Mouse (Mus musculus): ENCODE measurements around the gene Pclo. TPM values are rescaled to one million over a fixed set of nuclear protein-coding genes. Genes with fewer than 3 reads are reported as not detected.

The Pclo gene
- polyA plus RNA-seq, 1 experiment from 2014 or later, result 10.1 TPM

DNA sequence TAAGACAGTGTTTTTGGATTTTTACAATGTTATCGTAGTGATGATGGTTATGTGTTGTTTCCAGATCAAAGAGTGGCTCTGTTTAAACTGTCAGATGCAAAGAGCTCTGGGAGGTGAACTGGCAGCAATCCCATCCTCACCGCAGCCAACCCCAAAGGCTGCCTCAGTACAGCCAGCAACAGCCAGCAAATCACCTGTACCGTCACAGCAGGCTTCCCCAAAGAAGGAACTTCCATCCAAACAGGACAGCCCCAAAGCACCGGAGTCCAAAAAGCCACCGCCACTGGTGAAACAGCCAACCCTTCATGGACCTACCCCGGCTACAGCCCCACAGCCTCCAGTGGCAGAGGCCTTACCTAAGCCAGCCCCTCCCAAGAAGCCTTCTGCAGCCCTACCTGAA is 24.6 kb downstream of the Pclo start:
- no peak for ATAC-seq
- no peak overlapping the region for H3K9ac ChIP-seq (replicated peaks; ENCODE audit: low read depth, low read length)
- no peaks in the 10 kb centered on the region for H3K4me1 ChIP-seq (replicated peaks; ENCODE audit: control insufficient read depth, insufficient read depth, low read length)
- H3K4me3 ChIP-seq (replicated peaks; ENCODE audit: low read length), result no peak overlapping the region
- H3K27me3 ChIP-seq (replicated peaks; ENCODE audit: control insufficient read depth, insufficient read depth, low read length), result no peaks in the 10 kb centered on the region
- H3K9me3 ChIP-seq (ENCODE audit: control insufficient read depth, low read length), result no peaks in the 10 kb centered on the region
- 75% methylated on average over 6 of the region's 6 CpGs for WGBS
- no peak overlapping the region for H3K4me2 ChIP-seq (ENCODE audit: low read length)
- no peak overlapping the region for H3K27ac ChIP-seq (ENCODE audit: low read length)
- 0 out of 2 replicates have a peak, but pooled peaks cover 2% of the 10 kb centered on the region for H3K36me3 ChIP-seq (ENCODE audit: control insufficient read depth, insufficient read depth)

DNA sequence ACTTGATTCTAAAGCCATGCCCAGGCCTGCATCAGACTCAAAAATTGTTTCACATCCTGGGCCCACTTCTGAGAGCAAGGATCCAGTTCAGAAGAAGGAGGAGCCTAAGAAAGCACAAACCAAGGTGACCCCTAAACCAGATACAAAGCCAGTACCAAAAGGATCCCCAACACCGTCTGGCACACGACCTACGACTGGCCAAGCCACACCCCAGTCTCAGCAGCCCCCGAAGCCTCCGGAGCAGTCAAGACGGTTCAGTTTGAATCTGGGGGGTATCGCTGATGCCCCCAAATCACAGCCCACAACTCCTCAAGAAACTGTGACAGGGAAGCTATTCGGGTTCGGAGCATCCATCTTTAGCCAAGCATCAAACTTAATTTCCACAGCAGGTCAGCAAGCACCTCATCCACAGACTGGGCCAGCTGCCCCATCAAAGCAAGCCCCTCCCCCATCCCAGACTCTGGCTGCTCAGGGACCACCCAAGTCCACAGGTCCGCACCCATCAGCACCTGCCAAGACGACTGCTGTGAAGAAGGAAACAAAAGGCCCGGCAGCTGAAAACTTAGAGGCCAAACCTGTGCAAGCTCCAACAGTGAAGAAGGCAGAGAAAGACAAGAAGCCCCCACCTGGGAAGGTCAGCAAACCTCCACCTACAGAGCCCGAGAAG is 25.4 kb downstream of the Pclo start:
- Histone ChIP-seq H3K9me3 (ENCODE audit: control insufficient read depth, low read length) (no peaks in the 10 kb centered on the region), H3K27ac (ENCODE audit: low read length) (no peak overlapping the region), H3K4me2 (ENCODE audit: low read length) (no peak overlapping the region), H3K4me3 (replicated peaks; ENCODE audit: low read length) (no peak overlapping the region), H3K27me3 (replicated peaks; ENCODE audit: control insufficient read depth, insufficient read depth, low read length) (no peaks in the 10 kb centered on the region), H3K4me1 (replicated peaks; ENCODE audit: control insufficient read depth, insufficient read depth, low read length) (no peaks in the 10 kb centered on the region), H3K9ac (replicated peaks; ENCODE audit: low read depth, low read length) (no peak overlapping the region), H3K36me3 (ENCODE audit: control insufficient read depth, insufficient read depth) (0 out of 2 replicates have a peak, but pooled peaks cover 2% of the 10 kb centered on the region)
- ATAC-seq, result no peak
- WGBS, result 86% methylated on average over 13 of the region's 13 CpGs

DNA sequence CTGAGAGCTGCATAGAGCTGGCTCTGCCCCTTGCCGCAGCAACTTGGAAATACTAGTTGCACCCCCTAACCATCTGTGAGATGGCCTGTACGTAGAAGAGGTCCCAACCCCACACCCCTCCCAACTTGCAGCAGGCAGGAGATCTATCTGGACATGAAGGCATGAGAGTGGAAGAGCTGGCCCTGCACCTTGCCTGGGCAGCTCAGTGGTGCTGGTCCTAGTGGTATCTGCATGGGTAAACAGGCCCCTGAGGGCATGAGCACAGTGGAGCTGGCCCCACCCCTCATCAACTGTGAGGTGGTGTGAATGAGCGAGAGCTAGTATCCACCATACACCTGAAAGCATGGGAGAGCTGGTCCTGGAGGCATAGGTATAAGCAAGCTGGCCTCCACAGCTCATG is 60.9 kb downstream of the Pclo start:
- Histone ChIP-seq H3K9ac (replicated peaks; ENCODE audit: low read depth, low read length) (no peak overlapping the region), H3K9me3 (ENCODE audit: control insufficient read depth, low read length) (no peaks in the 10 kb centered on the region), H3K27ac (ENCODE audit: low read length) (no peak overlapping the region), H3K4me2 (ENCODE audit: low read length) (no peak overlapping the region), H3K27me3 (replicated peaks; ENCODE audit: control insufficient read depth, insufficient read depth, low read length) (no peaks in the 10 kb centered on the region), H3K36me3 (ENCODE audit: control insufficient read depth, insufficient read depth) (no peaks in the 10 kb centered on the region), H3K4me1 (replicated peaks; ENCODE audit: control insufficient read depth, insufficient read depth, low read length) (no peaks in the 10 kb centered on the region), H3K4me3 (replicated peaks; ENCODE audit: low read length) (no peak overlapping the region)
- ATAC-seq, result 0 out of 2 replicates have a peak, but pooled peaks have one; percentile 6
- 98% methylated on average over 3 of the region's 3 CpGs for WGBS

DNA sequence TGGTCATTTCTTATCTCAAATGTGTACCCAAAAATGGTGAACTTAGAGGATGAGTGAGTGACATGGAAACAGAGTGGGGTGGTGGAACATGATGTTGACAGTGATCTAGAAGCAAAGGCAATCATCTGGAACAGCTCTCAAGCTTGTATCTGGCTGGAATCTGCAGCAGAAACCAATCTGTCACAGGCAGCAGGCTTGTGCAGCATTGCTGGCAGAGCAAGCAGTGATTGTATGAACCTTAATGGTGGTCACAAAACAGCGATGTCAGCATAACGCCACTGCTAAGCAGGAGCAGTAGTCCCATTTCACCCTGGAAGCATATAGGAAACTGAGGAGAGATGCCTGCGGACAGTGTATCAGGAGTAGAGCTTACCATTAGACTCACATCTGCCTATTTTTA is 76.8 kb downstream of the Pclo start:
- H3K27me3 ChIP-seq (replicated peaks; ENCODE audit: control insufficient read depth, insufficient read depth, low read length), result no peaks in the 10 kb centered on the region
- no peak overlapping the region for H3K27ac ChIP-seq (ENCODE audit: low read length)
- H3K4me1 ChIP-seq (replicated peaks; ENCODE audit: control insufficient read depth, insufficient read depth, low read length), result no peaks in the 10 kb centered on the region; the same call in 1 of the 2 replicates
- no peaks in the 10 kb centered on the region for H3K36me3 ChIP-seq (ENCODE audit: control insufficient read depth, insufficient read depth)
- H3K9ac ChIP-seq (replicated peaks; ENCODE audit: low read depth, low read length), result no peak overlapping the region
- no peak overlapping the region for H3K4me2 ChIP-seq (ENCODE audit: low read length)
- no peak for ATAC-seq
- H3K4me3 ChIP-seq (replicated peaks; ENCODE audit: low read length), result no peak overlapping the region
- WGBS, result 78% methylated on average over 3 of the region's 3 CpGs
- H3K9me3 ChIP-seq (ENCODE audit: control insufficient read depth, low read length), result no peaks in the 10 kb centered on the region

DNA sequence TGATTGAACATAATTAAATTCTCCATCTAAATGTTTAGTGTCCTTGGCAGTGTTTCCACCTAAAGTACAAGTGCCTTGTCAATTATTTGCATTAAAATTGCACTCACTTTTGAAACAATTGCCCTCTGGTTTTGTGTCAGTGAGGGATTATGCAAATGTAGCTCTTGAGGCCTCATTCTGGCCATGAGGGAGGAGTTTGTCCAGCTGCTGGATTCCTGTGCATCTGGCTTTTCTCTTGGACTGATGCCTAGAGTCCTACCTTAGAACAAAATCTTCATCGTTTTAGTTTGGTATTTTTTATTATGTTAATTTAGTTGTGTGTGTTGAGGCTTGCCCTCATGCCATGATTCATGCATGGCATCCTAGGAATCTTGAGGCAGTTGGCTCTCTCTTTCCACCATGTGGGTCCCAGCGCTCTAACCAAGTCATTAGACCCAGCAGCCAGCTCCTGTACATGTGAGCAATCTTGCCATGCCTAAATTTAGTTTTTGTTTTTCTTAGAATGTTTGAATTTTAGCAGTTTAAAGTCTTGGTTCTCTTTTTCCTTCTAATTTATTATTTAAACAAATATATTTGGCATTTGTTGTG is 80.8 kb downstream of the Pclo start:
- no peak for ATAC-seq
- WGBS, result 21% methylated on average over 2 of the region's 2 CpGs
- H3K4me2 ChIP-seq (ENCODE audit: low read length), result no peak overlapping the region
- no peaks in the 10 kb centered on the region for H3K36me3 ChIP-seq (ENCODE audit: control insufficient read depth, insufficient read depth)
- no peak overlapping the region for H3K4me3 ChIP-seq (replicated peaks; ENCODE audit: low read length)
- no peaks in the 10 kb centered on the region for H3K27me3 ChIP-seq (replicated peaks; ENCODE audit: control insufficient read depth, insufficient read depth, low read length)
- H3K9ac ChIP-seq (replicated peaks; ENCODE audit: low read depth, low read length), result no peak overlapping the region
- H3K27ac ChIP-seq (ENCODE audit: low read length), result no peak overlapping the region
- no peaks in the 10 kb centered on the region; the same call in 1 of the 2 replicates for H3K4me1 ChIP-seq (replicated peaks; ENCODE audit: control insufficient read depth, insufficient read depth, low read length)
- H3K9me3 ChIP-seq (ENCODE audit: control insufficient read depth, low read length), result no peaks in the 10 kb centered on the region

DNA sequence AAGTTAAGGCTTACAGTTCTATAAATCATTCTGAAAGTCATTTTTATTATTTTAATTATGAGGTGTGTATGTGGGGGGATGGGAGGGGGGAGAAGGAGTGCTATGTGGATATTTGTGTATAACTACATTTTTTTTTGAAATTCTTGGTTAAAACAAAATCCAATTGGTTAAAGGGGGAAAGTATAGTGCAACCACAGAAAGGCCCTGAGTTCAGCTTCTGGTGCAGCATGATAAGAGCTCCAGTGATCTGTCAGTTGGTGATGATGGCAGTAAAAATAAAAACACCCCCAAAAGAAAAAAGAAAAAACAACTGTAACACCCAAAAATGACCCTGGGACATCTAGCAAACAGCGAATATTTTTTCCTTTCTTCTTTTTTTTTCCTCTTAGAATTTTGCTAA is 93.6 kb downstream of the Pclo start:
- WGBS, result 85% methylated on average over 1 of the region's 1 CpGs
- no peak overlapping the region for H3K9ac ChIP-seq (replicated peaks; ENCODE audit: low read depth, low read length)
- ATAC-seq, result no peak
- no peak overlapping the region for H3K27ac ChIP-seq (ENCODE audit: low read length)
- no peaks in the 10 kb centered on the region for H3K27me3 ChIP-seq (replicated peaks; ENCODE audit: control insufficient read depth, insufficient read depth, low read length)
- no peak overlapping the region for H3K4me3 ChIP-seq (replicated peaks; ENCODE audit: low read length)
- no peaks in the 10 kb centered on the region for H3K36me3 ChIP-seq (ENCODE audit: control insufficient read depth, insufficient read depth)
- no peaks in the 10 kb centered on the region for H3K9me3 ChIP-seq (ENCODE audit: control insufficient read depth, low read length)
- no peaks in the 10 kb centered on the region for H3K4me1 ChIP-seq (replicated peaks; ENCODE audit: control insufficient read depth, insufficient read depth, low read length)
- no peak overlapping the region for H3K4me2 ChIP-seq (ENCODE audit: low read length)

DNA sequence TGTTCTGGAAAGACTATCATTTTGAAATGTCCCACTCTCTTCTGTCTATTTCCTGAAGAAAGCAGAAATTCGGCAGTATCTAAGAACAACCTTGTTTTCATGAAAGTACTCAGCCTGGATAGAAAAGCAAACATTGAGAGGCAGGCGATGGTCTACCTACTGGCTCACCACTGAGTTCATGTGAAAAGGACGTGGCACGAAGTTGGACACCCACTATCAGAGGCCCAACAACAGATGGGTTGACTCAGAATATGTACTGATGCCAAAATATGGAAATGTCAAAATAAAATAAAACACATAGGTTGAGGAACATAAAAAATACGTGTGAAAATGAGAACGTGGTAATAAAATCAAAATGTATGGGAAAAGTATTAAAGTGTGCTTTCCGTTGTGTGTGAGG is 106.4 kb downstream of the Pclo start:
- Histone ChIP-seq H3K36me3 (ENCODE audit: control insufficient read depth, insufficient read depth) (no peaks in the 10 kb centered on the region), H3K4me3 (replicated peaks; ENCODE audit: low read length) (no peak overlapping the region), H3K9me3 (ENCODE audit: control insufficient read depth, low read length) (no peaks in the 10 kb centered on the region), H3K4me1 (replicated peaks; ENCODE audit: control insufficient read depth, insufficient read depth, low read length) (no peaks in the 10 kb centered on the region), H3K27me3 (replicated peaks; ENCODE audit: control insufficient read depth, insufficient read depth, low read length) (no peaks in the 10 kb centered on the region), H3K9ac (replicated peaks; ENCODE audit: low read depth, low read length) (no peak overlapping the region), H3K4me2 (ENCODE audit: low read length) (no peak overlapping the region), H3K27ac (ENCODE audit: low read length) (no peak overlapping the region)
- ATAC-seq, result no peak
- 83% methylated on average over 7 of the region's 7 CpGs for WGBS

DNA sequence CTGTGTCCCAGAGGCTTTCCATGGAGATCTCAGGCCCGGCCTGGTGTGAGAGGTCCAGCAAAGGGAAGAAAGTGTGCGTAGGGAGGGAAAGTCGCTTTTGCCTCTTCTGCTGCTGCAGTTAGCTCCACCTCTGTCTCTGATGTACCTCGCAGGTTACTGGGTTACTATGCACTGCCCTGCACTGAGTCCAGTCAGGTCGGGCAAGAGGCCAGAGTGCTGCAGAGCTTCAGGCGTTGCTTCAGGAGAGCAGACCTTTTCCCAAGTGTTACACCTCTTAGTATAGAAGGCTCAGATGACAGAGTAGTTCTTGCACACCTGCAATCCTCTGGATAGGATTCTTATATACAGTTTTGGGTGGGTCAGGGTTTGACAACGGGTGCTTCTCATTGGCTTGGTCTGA is 108.6 kb downstream of the Pclo start:
- H3K9me3 ChIP-seq (ENCODE audit: control insufficient read depth, low read length), result no peaks in the 10 kb centered on the region
- H3K4me3 ChIP-seq (replicated peaks; ENCODE audit: low read length), result no peak overlapping the region
- H3K27me3 ChIP-seq (replicated peaks; ENCODE audit: control insufficient read depth, insufficient read depth, low read length), result no peaks in the 10 kb centered on the region
- no peak overlapping the region for H3K27ac ChIP-seq (ENCODE audit: low read length)
- H3K9ac ChIP-seq (replicated peaks; ENCODE audit: low read depth, low read length), result no peak overlapping the region
- ATAC-seq, result no peak
- H3K4me1 ChIP-seq (replicated peaks; ENCODE audit: control insufficient read depth, insufficient read depth, low read length), result no peaks in the 10 kb centered on the region
- WGBS, result 82% methylated on average over 7 of the region's 7 CpGs
- H3K4me2 ChIP-seq (ENCODE audit: low read length), result no peak overlapping the region
- H3K36me3 ChIP-seq (ENCODE audit: control insufficient read depth, insufficient read depth), result no peaks in the 10 kb centered on the region

DNA sequence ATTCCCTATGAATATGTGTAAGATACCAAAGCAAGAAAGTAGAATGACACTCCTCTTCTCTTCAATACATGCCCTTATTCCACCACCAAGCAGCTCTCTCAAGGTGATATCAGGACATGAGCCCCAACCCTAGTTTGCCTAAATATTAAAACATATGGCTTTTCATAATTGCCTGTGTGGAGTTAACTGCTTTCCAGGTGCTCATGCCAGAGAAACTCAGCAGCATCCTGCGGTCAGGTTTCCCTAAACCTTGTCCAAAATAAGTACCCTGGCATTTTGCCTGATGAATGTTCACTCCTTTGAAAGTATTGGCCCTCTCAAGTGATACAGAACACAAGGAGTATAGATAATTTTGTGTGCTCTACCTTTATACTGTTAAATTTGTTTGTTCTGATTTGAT is 126.5 kb downstream of the Pclo start:
- no peak for ATAC-seq
- no peaks in the 10 kb centered on the region for H3K9me3 ChIP-seq (ENCODE audit: control insufficient read depth, low read length)

More for the DNA sequence above, 126.5 kb downstream of the Pclo start:
- no peak overlapping the region for H3K27ac ChIP-seq (ENCODE audit: low read length)
- no peak overlapping the region for H3K4me2 ChIP-seq (ENCODE audit: low read length)
- no peak overlapping the region for H3K9ac ChIP-seq (replicated peaks; ENCODE audit: low read depth, low read length)
- 64% methylated on average over 1 of the region's 1 CpGs for WGBS
- no peak overlapping the region for H3K4me3 ChIP-seq (replicated peaks; ENCODE audit: low read length)
- H3K4me1 ChIP-seq (replicated peaks; ENCODE audit: control insufficient read depth, insufficient read depth, low read length), result no peaks in the 10 kb centered on the region
- no peaks in the 10 kb centered on the region for H3K36me3 ChIP-seq (ENCODE audit: control insufficient read depth, insufficient read depth)
- H3K27me3 ChIP-seq (replicated peaks; ENCODE audit: control insufficient read depth, insufficient read depth, low read length), result no peaks in the 10 kb centered on the region

Measured in forebrain, embryonic 16.5 days (tissue).